21 mouse cellular contexts compared by ENCODE assay signal in the genomic region with DNA sequence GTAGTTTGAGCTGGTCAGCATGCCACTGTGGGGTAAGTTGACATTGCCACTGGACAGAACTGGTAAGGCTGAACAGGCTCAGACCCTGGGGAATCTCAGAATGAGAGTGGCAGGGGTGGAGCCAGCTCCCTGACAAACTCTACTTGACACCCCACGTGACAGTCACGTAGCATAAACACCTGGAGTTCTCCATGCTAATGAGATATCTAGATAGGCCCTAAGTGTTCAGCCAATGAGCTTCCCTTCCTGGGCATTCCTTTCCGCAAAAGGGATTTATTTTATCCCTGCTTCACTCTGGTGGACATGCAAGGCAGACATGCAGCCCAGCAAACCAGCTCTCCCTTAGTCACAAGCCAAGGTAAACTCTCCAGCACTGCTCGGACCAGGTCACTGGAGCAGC. TPM values are rescaled to one million over a fixed set of nuclear protein-coding genes. Genes with fewer than 3 reads are reported as not detected.
DNase-seq lines count a peak whose midpoint lies in the region; ATAC-seq and TF ChIP-seq lines count a peak whose summit lies in the region.
"Had no signal": no experiment of that assay in that cellular context is flagged by ENCODE, and none has a peak within 500 bp of the region (broad histone marks: within the 10 kb centered on the region; RNA-seq: fewer than 3 reads in every experiment).

No protein-coding gene starts in this region.

- no peak for TF ChIP-seq CTCF in intestine, postnatal 0 days (IDR thresholded peaks at IDR 0.05; ENCODE audit: low read depth)
- TF ChIP-seq CTCF in lung, adult 2 months (IDR thresholded peaks at IDR 0.05; ENCODE audit: insufficient read depth, low read length) = no peak

- H3K4me2 ChIP-seq in heart, embryonic 12.5 days = no peak overlapping the region
- no peak overlapping the region for H3K4me2 ChIP-seq in intestine, postnatal 0 days (replicated peaks; ENCODE audit: low read depth)
- H3K4me2 ChIP-seq in intestine, embryonic 15.5 days (replicated peaks) = no peak overlapping the region
- H3K4me2 ChIP-seq in kidney, embryonic 16.5 days (replicated peaks; ENCODE audit: low read depth, low read length) = no peak overlapping the region
- H3K4me2 ChIP-seq: forebrain, embryonic 13.5 days; hindbrain, embryonic 13.5 days had no signal

- no peaks in the 10 kb centered on the region for H3K36me3 ChIP-seq in heart, embryonic 12.5 days
- H3K36me3 ChIP-seq in intestine, postnatal 0 days (ENCODE audit: control insufficient read depth, insufficient read depth) = no peaks in the 10 kb centered on the region
- H3K36me3 ChIP-seq in intestine, embryonic 15.5 days = no peaks in the 10 kb centered on the region
- H3K36me3 ChIP-seq in kidney, embryonic 16.5 days (ENCODE audit: insufficient read depth, low read length) = no peaks in the 10 kb centered on the region
- H3K36me3 ChIP-seq: embryonic facial prominence, embryonic 10.5 days; G1E; hindbrain, embryonic 13.5 days had no signal

- TF ChIP-seq POLR2A in lung, adult 2 months (IDR thresholded peaks at IDR 0.05; ENCODE audit: borderline replicate concordance, extremely low read depth, low read depth, low read length) = no peak

- 0 out of 2 replicates have a peak, but pooled peaks cover 4% of the 10 kb centered on the region for H3K27me3 ChIP-seq in heart, embryonic 12.5 days (replicated peaks)
- H3K27me3 ChIP-seq in intestine, postnatal 0 days (replicated peaks; ENCODE audit: control insufficient read depth, insufficient read depth, low read length) = no peaks in the 10 kb centered on the region
- H3K27me3 ChIP-seq in intestine, embryonic 15.5 days (replicated peaks) = no peaks in the 10 kb centered on the region
- H3K27me3 ChIP-seq in kidney, embryonic 16.5 days (ENCODE audit: insufficient read depth, low read length) = no peaks in the 10 kb centered on the region
- H3K27me3 ChIP-seq: forebrain, embryonic 13.5 days; hindbrain, embryonic 13.5 days had no signal

- peak; percentile 82 for DNase-seq in heart, adult 11 months
- DNase-seq in kidney, postnatal 36 days = peak; percentile 12
- DNase-seq in lung, postnatal 25 days (ENCODE audit: low spot score) = peak; percentile 46
- DNase-seq in lung, adult 2 months = no peak
- DNase-seq: adrenal gland, adult 8-10 months; adrenal gland, postnatal 36 days; B cell, adult 2 months; cerebellum, adult 2 months; cerebellum, postnatal 10 days; forebrain, postnatal 0 days; gastrocnemius, postnatal 14 days; heart, postnatal 14 days had no signal

- H3K9me3 ChIP-seq in heart, embryonic 12.5 days (replicated peaks) = no peaks in the 10 kb centered on the region
- no peaks in the 10 kb centered on the region for H3K9me3 ChIP-seq in intestine, postnatal 0 days (ENCODE audit: control insufficient read depth)
- no peaks in the 10 kb centered on the region for H3K9me3 ChIP-seq in intestine, embryonic 15.5 days
- no peaks in the 10 kb centered on the region for H3K9me3 ChIP-seq in kidney, embryonic 16.5 days (ENCODE audit: low read length)
- H3K9me3 ChIP-seq: embryonic facial prominence, embryonic 10.5 days; forebrain, embryonic 13.5 days; G1E; hindbrain, embryonic 13.5 days had no signal

- H3K27ac ChIP-seq in heart, embryonic 12.5 days (ENCODE audit: poor library complexity, severe bottlenecking) = no peak overlapping the region
- H3K27ac ChIP-seq in intestine, postnatal 0 days (ENCODE audit: low read depth, low read length) = no peak overlapping the region
- H3K27ac ChIP-seq in intestine, embryonic 15.5 days = no peak overlapping the region
- no peak overlapping the region for H3K27ac ChIP-seq in kidney, embryonic 16.5 days (ENCODE audit: low read length)
- H3K27ac ChIP-seq: embryonic facial prominence, embryonic 10.5 days; forebrain, embryonic 13.5 days; hindbrain, embryonic 13.5 days had no signal

- WGBS in heart, embryonic 12.5 days = 31% methylated on average over 4 of the region's 4 CpGs
- WGBS in intestine, postnatal 0 days = 35% methylated on average over 4 of the region's 4 CpGs
- WGBS in intestine, embryonic 15.5 days = 44% methylated on average over 4 of the region's 4 CpGs
- 60% methylated on average over 4 of the region's 4 CpGs for WGBS in kidney, embryonic 16.5 days
- 48% methylated on average over 4 of the region's 4 CpGs for WGBS in lung, adult 2 months

- ATAC-seq in heart, embryonic 12.5 days (ENCODE audit: insufficient number of reproducible peaks, low FRiP score) = no peak
- ATAC-seq in intestine, postnatal 0 days = 0 out of 2 replicates have a peak, but pooled peaks have one; percentile 31
- ATAC-seq in intestine, embryonic 15.5 days = no peak
- no peak for ATAC-seq in kidney, embryonic 16.5 days (ENCODE audit: low FRiP score, low TSS enrichment)
- ATAC-seq: CD4-positive, CD25-positive, alpha-beta regulatory T cell, adult 4 months; forebrain, embryonic 13.5 days; forebrain, postnatal 0 days had no signal

- H3K4me3 ChIP-seq in heart, embryonic 12.5 days = no peak overlapping the region
- H3K4me3 ChIP-seq in intestine, postnatal 0 days (ENCODE audit: low read depth, low read length) = no peak overlapping the region
- H3K4me3 ChIP-seq in intestine, embryonic 15.5 days (replicated peaks) = no peak overlapping the region
- H3K4me3 ChIP-seq in kidney, embryonic 16.5 days (ENCODE audit: low read length) = no peak overlapping the region
- H3K4me3 ChIP-seq in lung, adult 2 months (replicated peaks; ENCODE audit: extremely low read depth, low read depth, low read length) = no peak overlapping the region
- H3K4me3 ChIP-seq: embryonic facial prominence, embryonic 10.5 days; forebrain, embryonic 13.5 days; hindbrain, embryonic 13.5 days had no signal

- H3K9ac ChIP-seq in heart, embryonic 12.5 days = no peak overlapping the region
- no peak overlapping the region for H3K9ac ChIP-seq in intestine, postnatal 0 days (ENCODE audit: low read depth, low read length)
- H3K9ac ChIP-seq in intestine, embryonic 15.5 days = no peak overlapping the region
- no peak overlapping the region for H3K9ac ChIP-seq in kidney, embryonic 16.5 days (replicated peaks; ENCODE audit: low read length)
- H3K9ac ChIP-seq: forebrain, embryonic 13.5 days; forebrain, postnatal 0 days; hindbrain, embryonic 13.5 days had no signal

- H3K4me1 ChIP-seq in heart, embryonic 12.5 days (replicated peaks) = peaks cover 11% of the 10 kb centered on the region
- H3K4me1 ChIP-seq in intestine, postnatal 0 days (replicated peaks; ENCODE audit: control insufficient read depth, insufficient read depth, low read length) = no peaks in the 10 kb centered on the region
- no peaks in the 10 kb centered on the region for H3K4me1 ChIP-seq in intestine, embryonic 15.5 days (replicated peaks)
- H3K4me1 ChIP-seq in kidney, embryonic 16.5 days (ENCODE audit: insufficient read depth, low read length) = no peaks in the 10 kb centered on the region
- H3K4me1 ChIP-seq in lung, adult 2 months (ENCODE audit: control insufficient read depth, insufficient read depth, low read length) = no peaks in the 10 kb centered on the region
- H3K4me1 ChIP-seq: hindbrain, embryonic 13.5 days had no signal

RNA-seq across cellular contexts. Expression of a gene that starts 16.0 kb away (rescaled TPM):
- 0.91 and 1.1 TPM in 2 replicates for polyA plus RNA-seq in heart, embryonic 12.5 days (2016; fragmentation: Nextera tagmentation; extraction: Ambion mirVana)
- 0.56 and 0.68 TPM in 2 replicates for polyA plus RNA-seq in intestine, postnatal 0 days (2015; fragmentation: Nextera tagmentation; extraction: Ambion mirVana)
- polyA plus RNA-seq in intestine, embryonic 15.5 days (2015; fragmentation: Nextera tagmentation; extraction: Ambion mirVana) = 0.98 and 1.3 TPM in 2 replicates
- 0.05 and 0.06 TPM in 2 replicates for polyA plus RNA-seq in kidney, embryonic 16.5 days (2015; fragmentation: Nextera tagmentation; extraction: Ambion mirVana)
- 8.2 and 16.0 TPM in 2 replicates for polyA plus RNA-seq in lung, adult 2 months (2012; rRNA removed)
- polyA plus RNA-seq: CD4-positive, CD25-positive, alpha-beta regulatory T cell, adult 4 months; forebrain, embryonic 13.5 days; G1E had no signal
